Mouse (Mus musculus) adrenal gland, postnatal 14 days (tissue): ENCODE results near the gene Ubac2. TPM values are rescaled to one million over a fixed set of nuclear protein-coding genes. Genes with fewer than 3 reads are reported as not detected.
A peak's percentile ranks its signal among the peaks of the same experiment; 100 is the strongest.
"Not testable (repeated sequence)": the region's sequence is repeated elsewhere in the genome, so short reads cannot be mapped to it uniquely, and the experiment has no call there.

Experiments
- DNase-seq: peaks from one replicate; pipeline ENCODE4 v3.0.0; 2021; ENCODE audit warnings: mixed read lengths
- long read RNA-seq, 2 experiments: library from polyadenylated mRNA; stranded (forward); transcript quantifications; one replicate each; pipeline ENCODE4 v2.0.0; 2021
- total RNA-seq: library from RNA; stranded (reverse); gene quantifications from 2 replicates; pipeline ENCODE4 v1.2.3, GENCODE M21; 2021

Ubac2 gene
- total RNA-seq, result 30.3 and 34.4 TPM in 2 replicates
- long read RNA-seq, experiment 1, transcript Ubac2-201 (9 exons, 2,139 nt), result major isoform, 61 of 76 reads
- long read RNA-seq, experiment 1, partial matches to known transcripts, result 6 of 76 reads
- long read RNA-seq, experiment 1, other reads (novel, unspliced or antisense), result 9 of 76 reads
- long read RNA-seq, experiment 2, transcript Ubac2-201 (9 exons, 2,139 nt), result major isoform, 34 of 47 reads
- long read RNA-seq, experiment 2, partial matches to known transcripts, result 5 of 47 reads
- long read RNA-seq, experiment 2, other reads (novel, unspliced or antisense), result 8 of 47 reads

DNA sequence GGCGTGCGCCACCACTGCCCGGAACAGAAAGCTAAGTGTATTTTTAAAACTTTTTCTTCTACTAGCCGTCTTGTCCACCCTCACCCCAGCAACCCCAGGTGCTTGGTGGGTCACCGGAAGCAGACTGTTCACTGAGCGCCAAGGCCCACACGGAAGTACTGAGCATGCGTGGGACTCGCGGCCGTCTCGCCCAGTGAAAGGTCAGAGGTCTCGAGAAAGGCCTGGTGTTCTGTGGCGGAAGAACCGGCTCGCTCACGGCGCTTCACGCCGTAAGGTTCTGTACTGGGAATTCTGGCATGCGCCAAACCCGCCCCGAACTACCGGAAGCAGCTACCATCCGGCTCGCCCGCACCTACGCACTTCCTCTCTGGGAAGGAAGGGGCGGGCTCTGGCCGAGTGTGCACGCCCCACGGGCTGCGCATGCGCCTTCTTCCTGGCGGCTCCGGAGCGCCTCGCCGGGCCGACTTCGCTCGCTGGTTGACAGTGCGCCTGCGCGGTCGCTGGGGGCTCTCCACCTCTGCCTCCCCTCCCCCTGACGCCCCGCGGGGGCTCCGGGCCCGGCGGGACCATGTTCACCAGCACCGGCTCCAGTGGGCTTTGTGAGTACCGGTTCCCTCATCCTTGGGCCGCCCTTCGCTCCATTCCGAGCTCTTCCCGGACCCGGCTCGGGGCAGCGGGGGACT, at the start of gene Ubac2:
Gene Ubac2, plus strand, starts transcription at position 445 of the 683 bp plus-strand sequence.
- peak; percentile 99 for DNase-seq

DNA sequence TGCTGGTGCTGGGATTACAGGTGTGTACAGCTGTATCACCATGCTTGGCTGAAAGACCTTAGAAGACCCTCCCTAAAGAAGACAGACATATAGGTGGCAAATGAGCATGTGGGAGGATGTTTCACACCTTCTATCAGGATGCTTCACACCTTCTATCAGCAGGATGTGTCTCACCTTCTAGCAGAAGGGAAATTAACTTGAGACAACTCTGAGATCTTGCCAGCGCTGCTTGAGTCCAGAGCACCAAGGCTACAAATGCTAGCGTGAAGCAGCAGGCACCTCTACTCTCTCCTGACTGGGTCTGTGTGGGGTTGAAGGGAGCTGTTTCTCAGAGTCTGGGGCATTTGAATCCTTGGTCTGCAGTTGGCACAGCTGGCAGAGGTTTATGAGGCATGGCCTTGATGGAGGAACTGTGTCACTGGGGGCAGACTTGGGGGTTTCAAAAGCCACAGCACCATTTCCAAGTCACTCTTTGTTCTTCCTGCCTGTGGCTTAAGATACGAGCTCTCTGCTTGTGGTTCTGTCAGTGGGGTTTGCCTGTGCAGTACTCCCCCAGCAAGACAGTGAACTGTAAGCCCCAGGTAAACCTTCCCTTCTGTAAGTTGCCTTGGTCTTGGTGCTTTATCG, 48.5 kb upstream of the Ubac2 start:
- no peak for DNase-seq

DNA sequence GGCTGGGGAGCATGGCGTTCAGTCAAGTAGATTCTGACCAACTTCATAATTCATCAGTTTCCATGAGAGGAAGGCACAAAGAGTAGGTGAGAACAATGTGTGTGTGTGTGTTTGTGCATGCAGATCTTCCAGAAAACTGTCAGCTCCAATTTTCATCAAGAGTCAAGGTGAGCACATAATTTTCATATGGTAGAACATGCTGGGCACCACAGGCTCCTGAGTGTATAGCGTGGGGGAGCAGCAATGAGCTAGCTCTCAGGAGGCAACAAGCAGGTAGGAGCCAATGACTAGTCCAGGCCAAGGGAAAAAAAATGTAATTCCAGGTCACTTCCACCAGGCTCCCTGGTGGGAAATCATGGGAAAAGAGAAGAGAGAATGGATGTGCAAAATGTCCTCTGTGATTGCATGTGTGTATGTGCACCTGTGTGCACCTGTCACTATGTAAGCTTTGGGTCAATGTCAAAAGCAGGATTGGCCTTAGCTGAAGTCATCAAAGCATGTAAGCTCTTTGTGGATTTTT, 45.4 kb upstream of the Ubac2 start:
- no peak for DNase-seq

- no peak for DNase-seq
These were observed 40.3 kb upstream of the Ubac2 start for GRCm38 (mm10) chr14:121838161-121838560.

DNA sequence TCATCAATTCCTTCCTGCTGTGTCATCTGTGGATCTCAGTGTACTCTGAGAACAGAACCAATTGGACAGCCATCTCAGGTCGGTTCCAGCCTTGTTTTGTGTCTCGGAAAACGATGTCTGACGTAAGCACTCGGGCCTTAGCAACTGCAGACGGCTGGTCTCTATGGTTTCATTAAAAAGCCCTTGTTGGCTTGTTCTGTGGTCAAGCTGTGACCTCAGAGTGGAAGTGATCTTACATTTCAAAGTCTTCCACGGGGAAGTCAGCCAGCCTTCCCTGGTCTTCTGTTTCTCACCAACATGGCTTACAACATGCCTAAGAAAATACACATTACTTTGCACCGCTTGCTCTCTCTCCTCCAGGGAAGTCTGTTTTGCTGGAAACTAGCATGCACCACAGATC, 38.2 kb upstream of the Ubac2 start:
- DNase-seq, result no peak

GRCm38 (mm10) chr14:121844486-121844885, 33.9 kb upstream of the Ubac2 start:
- DNase-seq, result no peak

DNA sequence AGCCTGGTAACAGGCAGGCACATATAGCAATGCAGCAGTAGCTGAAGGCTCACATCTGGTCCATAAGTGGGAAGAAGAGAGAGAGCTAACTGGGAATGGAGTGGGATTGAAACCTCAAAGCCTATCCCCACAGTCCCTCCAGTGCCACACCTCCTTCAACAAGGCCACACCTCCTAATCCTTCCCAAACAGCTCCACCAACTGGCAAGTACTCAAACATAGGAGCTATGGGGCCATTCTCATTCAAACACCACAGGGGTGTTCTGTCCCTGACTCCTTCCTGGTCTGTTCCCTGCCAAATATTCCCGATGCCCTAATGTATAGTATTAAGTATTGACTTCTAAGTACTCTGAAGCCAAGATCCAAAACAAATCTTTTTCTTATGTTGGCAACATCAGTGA, 27.2 kb upstream of the Ubac2 start:
- DNase-seq, result no peak

GRCm38 (mm10) chr14:121852531-121852930, 25.9 kb upstream of the Ubac2 start:
- no peak for DNase-seq

GRCm38 (mm10) chr14:121865162-121865561, 13.3 kb upstream of the Ubac2 start:
- DNase-seq, result peak; percentile 82

DNA sequence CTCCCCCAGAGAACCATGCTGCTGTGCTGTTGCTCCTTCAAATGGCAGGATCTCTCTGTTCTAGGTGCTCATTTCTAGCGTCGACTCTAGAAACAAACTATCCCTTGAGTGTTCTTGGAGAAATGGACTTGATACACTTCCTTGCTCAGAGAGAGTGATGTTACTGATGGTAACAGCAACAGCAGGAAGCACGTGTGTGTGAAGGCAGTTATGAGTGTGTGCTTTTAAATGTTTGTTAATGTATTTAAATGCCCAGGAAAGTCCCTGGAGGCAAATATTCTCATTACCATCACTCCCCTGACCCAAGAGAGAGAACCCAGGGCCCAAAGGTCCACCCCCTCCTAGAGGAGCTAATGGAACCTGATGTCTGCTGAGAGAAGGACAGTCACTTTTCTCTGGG, 11.8 kb upstream of the Ubac2 start:
- DNase-seq, result no peak

GRCm38 (mm10) chr14:121869111-121869510, 9.3 kb upstream of the Ubac2 start:
- DNase-seq, result no peak

- DNase-seq, result no peak
These were observed 5.7 kb upstream of the Ubac2 start for GRCm38 (mm10) chr14:121872760-121873159.

GRCm38 (mm10) chr14:121873172-121873571, 5.2 kb upstream of the Ubac2 start:
- DNase-seq, result no peak

DNA sequence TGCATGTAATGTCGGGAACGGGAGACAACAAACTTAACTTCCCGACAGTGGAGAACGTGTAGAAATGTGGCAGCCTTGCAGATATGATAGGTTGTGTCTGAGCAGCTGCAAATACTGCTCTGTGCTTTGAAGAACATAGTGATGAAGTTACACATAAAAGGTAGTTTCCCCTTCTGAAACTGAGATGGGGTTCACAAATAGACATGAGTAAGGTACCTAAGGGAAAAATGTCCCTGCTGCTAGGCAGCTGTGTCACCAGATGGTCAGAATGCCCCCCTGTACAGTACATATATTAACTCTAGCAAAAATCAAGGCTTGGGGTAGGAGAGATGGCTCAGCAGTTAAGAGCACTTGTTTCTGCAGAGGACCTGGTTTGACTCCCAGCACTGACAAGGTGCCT, 4.8 kb upstream of the Ubac2 start:
- no peak for DNase-seq

DNA sequence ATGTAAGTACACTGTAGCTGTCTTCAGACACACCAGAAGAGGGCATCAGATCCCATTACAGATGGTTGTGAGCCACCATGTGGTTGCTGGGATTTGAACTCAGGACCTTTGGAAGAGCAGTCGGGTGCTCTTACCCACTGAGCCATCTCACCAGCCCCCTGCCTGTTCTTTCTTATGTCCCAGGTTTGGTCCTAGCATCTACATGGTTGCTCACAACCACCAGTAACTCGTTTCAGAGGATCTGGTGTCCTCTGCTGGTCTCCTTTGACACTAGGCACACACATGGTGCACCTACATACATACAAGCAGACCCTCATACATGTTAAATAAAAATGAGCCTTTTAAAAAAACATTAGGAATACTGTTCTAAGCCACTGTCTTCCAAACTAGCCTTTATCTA, 2.2 kb upstream of the Ubac2 start:
- not testable (repeated sequence) for DNase-seq

GRCm38 (mm10) chr14:121876860-121877259, 1.6 kb upstream of the Ubac2 start:
- no peak for DNase-seq

- no peak for DNase-seq
These were observed 780 bp upstream of the Ubac2 start for GRCm38 (mm10) chr14:121877640-121878039.

GRCm38 (mm10) chr14:121878859-121879206, 413 bp downstream of the Ubac2 start:
- no peak for DNase-seq

DNA sequence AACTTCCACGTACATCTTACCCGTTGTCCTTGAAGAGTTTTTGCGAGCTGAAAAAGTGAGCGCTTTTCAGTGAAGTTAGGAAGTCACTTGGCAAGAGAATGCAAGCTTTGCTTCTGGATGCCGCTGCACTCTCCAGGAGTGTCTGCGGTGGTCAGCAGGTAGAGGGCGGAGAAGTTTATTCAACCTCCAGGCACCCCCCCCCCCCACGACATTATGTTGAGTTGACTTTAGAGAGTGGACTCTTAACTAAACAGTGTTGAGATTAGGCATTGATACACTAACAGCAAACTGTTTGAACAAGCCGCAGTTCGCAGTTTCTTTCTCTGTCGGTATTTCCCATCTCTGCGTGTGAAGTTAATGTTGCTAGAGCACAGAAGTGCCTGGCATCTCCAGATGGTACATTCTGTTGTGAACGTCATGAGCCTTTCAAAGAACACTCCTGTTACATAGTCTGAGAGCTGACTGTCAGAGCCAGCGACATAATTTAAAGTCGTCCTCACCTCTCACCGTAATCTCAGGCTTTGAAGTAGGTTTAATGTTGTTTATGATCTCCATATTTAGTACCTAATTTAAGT, 933 bp downstream of the Ubac2 start:
- DNase-seq, result no peak

DNA sequence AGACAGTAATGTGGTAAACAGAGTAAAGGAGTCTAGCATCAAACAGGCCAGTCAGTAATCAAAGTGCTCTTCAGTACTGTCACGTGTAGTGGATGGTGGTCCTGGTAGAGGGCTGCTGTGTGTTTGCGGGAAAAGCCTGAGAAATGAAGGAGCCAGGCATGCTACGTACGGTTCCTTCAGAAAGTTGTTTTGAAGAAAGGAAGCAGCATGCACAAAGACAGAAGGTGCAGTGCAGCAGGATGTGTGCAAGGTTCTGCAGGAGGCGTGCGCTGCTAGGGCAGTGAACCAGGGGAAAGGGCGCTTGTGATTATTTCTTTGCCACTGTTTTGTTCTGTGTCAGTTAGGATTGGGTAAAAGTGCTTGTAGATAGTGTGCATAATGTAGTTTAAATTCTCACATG, 2.8 kb downstream of the Ubac2 start:
- DNase-seq, result peak; percentile 33

DNA sequence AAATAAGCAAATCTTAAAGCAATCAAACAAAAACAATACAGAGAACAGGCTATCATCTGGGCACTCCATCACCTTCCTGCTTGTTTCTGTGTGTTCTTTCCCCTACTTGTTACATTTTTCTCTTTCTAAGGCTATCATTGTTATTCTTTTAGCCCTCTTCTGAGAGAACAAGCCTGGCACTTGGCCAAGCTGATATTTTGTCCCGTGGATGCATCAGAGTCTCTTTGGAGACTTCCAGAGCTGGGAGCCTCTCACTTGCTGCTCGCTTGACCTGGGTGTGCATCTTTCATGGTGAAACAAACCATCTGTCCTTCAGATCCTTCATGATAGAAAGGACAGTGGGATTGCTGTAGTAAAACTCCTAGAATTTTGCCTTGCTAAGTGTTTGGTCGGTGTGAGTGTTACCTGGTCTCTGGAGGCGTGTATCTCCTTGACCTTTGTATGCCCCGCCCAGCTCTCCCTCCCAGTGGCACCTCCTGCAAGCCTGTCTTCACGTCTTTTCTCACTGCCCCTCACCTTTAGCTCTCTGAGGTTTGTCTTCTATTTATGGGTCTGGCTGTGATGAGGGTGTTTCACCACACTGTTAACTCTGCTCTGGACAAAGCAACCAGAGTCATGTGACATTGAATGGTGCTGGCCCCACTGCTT, 5.9 kb downstream of the Ubac2 start:
- peak; percentile 37 for DNase-seq

DNA sequence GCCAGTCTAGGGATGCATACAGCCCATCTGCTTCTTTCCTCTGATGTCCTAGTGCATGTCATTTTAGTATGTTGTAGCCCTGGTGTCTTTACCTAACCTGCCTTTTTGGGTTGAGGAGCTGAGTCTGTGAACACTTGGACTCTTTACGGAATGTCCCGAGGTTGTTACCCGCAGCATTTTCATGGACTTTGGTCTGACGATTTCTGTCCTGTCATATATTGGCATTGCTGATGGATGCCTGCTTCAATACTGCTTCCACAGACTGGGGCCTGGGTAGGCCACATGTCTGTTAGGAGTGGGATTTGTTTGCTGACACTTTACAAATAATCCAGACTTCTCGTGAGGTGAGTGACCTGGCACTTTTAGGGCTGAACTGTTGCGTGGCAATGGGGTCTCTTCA, 15.3 kb downstream of the Ubac2 start:
- no peak for DNase-seq
